Mouse (Mus musculus) layer of hippocampus, adult 8-10 months (tissue): ENCODE measurements at regions not wholly inside any gene's neighbourhood (a gene's known extent, or its start where the extent isn't known, plus 50 kb on each side); places are given as distances from the start of the nearest gene placed in this dataset.

Experiments
- DNase-seq, 2 experiments: peaks; one replicate each; pipeline ENCODE4 v3.0.0; 2022; ENCODE audit warnings: low spot score in 2 of 2

GRCm38 (mm10) chr11:44219971-44220370, 179.9 kb upstream of the Il12b start:
- no peak for DNase-seq

GRCm38 (mm10) chr11:44229996-44230395, 169.9 kb upstream of the Il12b start:
- peak; percentile 21 to 41 for DNase-seq

- DNase-seq, result no peak
These were observed 164.4 kb upstream of the Il12b start for GRCm38 (mm10) chr11:44235456-44235855.

GRCm38 (mm10) chr11:44238051-44238450, 161.8 kb upstream of the Il12b start:
- no peak for DNase-seq

- no peak for DNase-seq
These were observed 161.3 kb upstream of the Il12b start for GRCm38 (mm10) chr11:44238598-44238997.

- DNase-seq, result no peak
These were observed 156.7 kb upstream of the Il12b start for GRCm38 (mm10) chr11:44243184-44243583.

- no peak for DNase-seq
These were observed 148.0 kb upstream of the Il12b start for GRCm38 (mm10) chr11:44251821-44252220.

- DNase-seq, result no peak
These were observed 139.3 kb upstream of the Il12b start for GRCm38 (mm10) chr11:44260376-44261111.

GRCm38 (mm10) chr11:44261657-44262056, 138.2 kb upstream of the Il12b start:
- no peak for DNase-seq

- DNase-seq, result no peak
These were observed 137.3 kb upstream of the Il12b start for GRCm38 (mm10) chr11:44262571-44262970.

GRCm38 (mm10) chr11:44272268-44272667, 127.6 kb upstream of the Il12b start:
- DNase-seq, result no peak

GRCm38 (mm10) chr11:44278521-44279208, 121.2 kb upstream of the Il12b start:
- DNase-seq, result no peak

GRCm38 (mm10) chr11:44285961-44286360, 113.9 kb upstream of the Il12b start:
- no peak for DNase-seq

GRCm38 (mm10) chr11:44288825-44289224, 111.0 kb upstream of the Il12b start:
- no peak for DNase-seq

GRCm38 (mm10) chr11:44303786-44304185, 96.1 kb upstream of the Il12b start:
- no peak for DNase-seq

- no peak for DNase-seq
These were observed 83.8 kb upstream of the Il12b start for GRCm38 (mm10) chr11:44316061-44316460.

- DNase-seq, result no peak
These were observed 80.7 kb upstream of the Il12b start for GRCm38 (mm10) chr11:44319136-44319535.

GRCm38 (mm10) chr11:44323314-44323713, 76.5 kb upstream of the Il12b start:
- DNase-seq, result peak; percentile 19 to 25

GRCm38 (mm10) chr11:44325066-44325465, 74.8 kb upstream of the Il12b start:
- no peak for DNase-seq

GRCm38 (mm10) chr11:44325525-44325924, 74.3 kb upstream of the Il12b start:
- DNase-seq, result no peak

- no peak for DNase-seq
These were observed 70.4 kb upstream of the Il12b start for GRCm38 (mm10) chr11:44329503-44329902.

- DNase-seq, result no peak
These were observed 69.4 kb upstream of the Il12b start for GRCm38 (mm10) chr11:44330438-44330837.
